Mouse (Mus musculus) myocyte (in vitro differentiated cells): ENCODE measurements around the gene Hist2h3b.

Source experiments
- CEBPB ChIP-seq: IDR thresholded peaks from 2 replicates; pipeline ENCODE4 v1.6.1; 2011; ENCODE audit warnings: mild to moderate bottlenecking, moderate library complexity; ENCODE audit not compliant: poor library complexity, insufficient read depth, severe bottlenecking
- E2F4 ChIP-seq: IDR thresholded peaks from one replicate; pipeline ENCODE4 v1.6.1; 2011; ENCODE audit warnings: mild to moderate bottlenecking, control low read depth, moderate library complexity; ENCODE audit not compliant: insufficient read depth
- MAX ChIP-seq: IDR thresholded peaks from one replicate; pipeline ENCODE4 v1.6.1; 2011; ENCODE audit warnings: low read depth, mild to moderate bottlenecking, control low read depth
- POLR2A ChIP-seq: IDR thresholded peaks from one replicate; pipeline ENCODE4 v1.6.1; 2011; ENCODE audit warnings: low read depth, mild to moderate bottlenecking, control low read depth, moderate library complexity; ENCODE audit not compliant: insufficient read length
- SRF ChIP-seq: IDR thresholded peaks from one replicate; pipeline ENCODE4 v1.6.1; 2011; ENCODE audit warnings: low read depth; ENCODE audit not compliant: control insufficient read depth, insufficient read length
- USF1 ChIP-seq: IDR thresholded peaks from one replicate; pipeline ENCODE4 v1.6.1; 2011; ENCODE audit warnings: low read depth, mild to moderate bottlenecking, control low read depth, moderate library complexity

GRCm38 (mm10) chr3:96249034-96249345 is 19.5 kb upstream of the Hist2h3b start:
- TF ChIP-seq CEBPB (no peak), MAX (no peak), USF1 (no peak), POLR2A (no peak), SRF (no peak), E2F4 (no peak)
